Mouse (Mus musculus): ENCODE data around the gene Cacna2d2.
A peak's percentile ranks its signal among the peaks of the same experiment; 100 is the strongest.

The Cacna2d2 gene

DNA sequence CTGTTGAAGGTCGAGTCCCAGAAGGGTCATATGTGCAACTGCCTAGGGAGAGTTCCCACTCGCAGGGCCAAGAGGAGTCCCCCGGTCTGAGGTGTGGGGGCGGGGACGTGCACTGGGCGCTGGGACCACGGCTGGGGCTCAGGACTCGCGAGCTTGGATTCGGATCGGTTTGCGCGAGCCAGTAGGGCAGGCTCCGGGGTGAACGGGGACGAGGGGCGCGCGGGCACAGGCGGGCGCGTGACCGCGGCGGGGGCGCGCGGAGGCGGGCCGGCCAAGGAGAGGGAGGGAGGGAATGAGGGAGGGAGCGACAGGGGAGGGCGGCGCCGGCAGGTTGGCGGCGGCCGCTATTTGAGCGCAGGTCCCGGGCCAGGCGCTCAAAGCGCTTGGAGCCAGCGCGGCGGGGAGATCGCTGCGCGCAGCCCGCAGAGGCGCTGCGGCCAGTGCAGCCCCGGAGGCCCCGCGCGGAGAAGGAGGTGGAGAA is at the start of gene Cacna2d2:
TSS of gene Cacna2d2 (plus strand) at position 122 of the 481 bp plus-strand sequence.
- DNase-seq (ENCODE audit: low read depth), result no peak

DNA sequence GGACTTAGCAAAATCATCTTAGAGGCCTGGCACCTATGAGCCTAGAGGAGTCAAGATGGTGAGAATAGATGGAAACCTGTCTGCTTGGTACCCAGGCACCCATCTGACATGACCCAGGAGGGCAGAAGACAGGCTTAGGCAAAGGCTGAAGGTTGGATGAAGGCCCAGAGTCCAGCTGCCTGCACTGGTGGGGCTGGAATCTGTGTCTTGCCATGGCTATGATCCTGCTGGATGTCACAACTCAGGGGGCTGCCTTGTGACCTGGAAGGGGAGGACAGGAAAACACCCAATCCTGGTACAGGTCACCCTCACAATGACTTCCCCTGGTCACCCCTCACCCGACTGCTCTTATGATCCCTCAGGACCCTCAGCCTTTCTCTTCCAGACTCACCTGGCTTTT is 44.6 kb upstream of the Cacna2d2 start:
- no peak for DNase-seq (ENCODE audit: low read depth)

DNA sequence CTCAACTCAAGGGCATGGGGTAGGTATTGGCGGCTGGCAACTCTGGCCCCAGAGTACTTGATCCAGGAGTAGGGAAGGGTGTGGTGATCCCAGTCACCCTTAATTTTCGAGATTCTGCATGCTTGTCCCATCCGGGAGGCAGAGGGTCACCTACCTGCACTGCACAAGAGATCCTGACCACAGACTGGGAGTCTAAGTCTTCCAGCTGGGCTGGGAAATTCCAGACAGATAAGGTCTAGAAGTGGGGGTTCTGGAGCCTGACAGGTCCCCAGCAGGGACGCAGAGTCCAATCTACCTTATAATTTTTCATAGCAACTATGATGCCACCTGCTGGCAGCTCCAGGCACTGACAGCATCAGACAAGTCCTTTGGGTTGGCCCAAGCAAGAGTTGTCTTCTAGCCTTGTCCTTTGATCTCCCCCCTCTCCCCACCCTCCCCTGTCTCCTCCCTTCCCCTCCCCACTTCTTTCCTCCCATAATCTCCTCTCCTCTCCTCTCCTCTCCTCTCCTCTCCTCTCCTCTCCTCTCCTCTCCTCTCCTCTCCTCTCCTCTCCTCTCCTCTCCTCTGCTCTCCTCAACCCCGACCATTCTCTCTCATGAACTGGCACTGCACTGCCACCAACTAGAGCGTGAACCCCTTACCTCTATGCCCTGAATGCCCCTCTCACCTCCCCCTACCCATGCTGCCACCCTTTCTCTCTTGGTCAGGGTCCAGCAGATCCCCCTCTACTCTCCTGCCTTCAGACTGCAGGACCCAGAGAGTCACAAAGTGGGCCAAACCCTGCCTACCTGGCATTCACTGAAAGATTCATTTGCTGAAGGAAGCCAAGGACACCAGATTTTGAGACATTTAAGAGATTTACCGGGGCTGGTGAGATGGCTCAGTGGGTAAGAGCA is 43.3 kb upstream of the Cacna2d2 start:
- no peak for DNase-seq (ENCODE audit: low read depth)

DNA sequence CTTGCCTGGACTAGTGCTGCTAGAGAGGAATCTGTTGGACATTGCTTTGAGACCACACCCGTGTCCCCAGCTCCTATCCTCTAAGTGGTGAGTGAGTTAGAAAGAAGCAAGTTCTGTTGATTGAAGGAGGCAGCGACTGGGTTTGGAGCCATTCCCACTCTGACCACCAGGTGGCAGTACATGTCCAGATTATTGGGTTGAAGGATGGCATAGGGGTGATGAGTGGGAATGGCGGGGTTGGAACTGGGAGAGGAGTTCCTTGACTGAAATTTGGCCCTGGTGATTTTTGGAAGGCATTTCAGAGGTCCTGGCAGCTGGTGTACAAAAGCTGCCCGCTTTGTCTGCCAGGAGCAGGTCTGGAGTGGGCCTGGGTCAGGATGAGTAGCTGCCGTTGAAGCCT is 41.8 kb upstream of the Cacna2d2 start:
- DNase-seq (ENCODE audit: low read depth), result no peak

DNA sequence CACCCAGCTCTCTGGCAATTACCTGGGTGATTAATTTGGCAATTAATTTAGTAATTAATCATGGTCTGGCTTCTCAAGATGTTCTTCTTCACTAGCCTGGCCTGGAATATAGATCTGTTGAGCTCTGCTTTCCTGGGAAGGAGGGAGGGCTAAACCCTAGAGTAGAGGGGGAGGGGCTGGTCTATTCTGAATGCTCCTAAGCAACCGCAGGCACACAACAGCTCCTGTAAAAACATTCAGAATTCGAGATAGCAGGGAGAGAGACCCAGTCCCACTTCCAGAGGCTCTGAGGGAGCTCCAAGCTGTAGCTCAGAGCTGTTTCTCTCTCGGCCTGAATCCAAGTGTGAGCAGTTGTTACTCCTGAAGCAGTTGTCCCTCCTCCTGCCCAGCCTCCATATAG is 38.4 kb upstream of the Cacna2d2 start:
- no peak for DNase-seq (ENCODE audit: low read depth)

- DNase-seq (ENCODE audit: low read depth), result peak; percentile 14
Measured at GRCm38 (mm10) chr9:107366644-107367043, 32.8 kb upstream of the Cacna2d2 start.

DNA sequence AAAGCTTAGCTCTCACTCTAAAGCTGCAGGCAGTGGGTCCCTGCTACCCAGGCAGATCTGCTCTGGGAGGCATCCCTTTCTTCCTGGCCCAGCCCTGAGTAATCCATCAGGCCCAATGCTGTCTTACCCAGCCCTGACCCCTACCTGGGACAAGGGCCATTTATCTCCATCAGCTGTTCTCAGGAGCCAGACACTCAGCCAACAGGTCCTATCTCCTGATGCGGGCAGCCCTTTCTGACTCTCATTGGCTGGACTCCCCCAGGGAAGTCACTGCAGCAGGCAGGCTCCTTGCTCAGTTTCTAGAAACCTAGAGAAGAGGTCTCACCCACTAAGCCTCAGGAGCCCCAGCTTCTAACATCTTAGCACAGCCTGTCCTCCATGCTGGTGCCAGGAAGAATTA is 31.1 kb upstream of the Cacna2d2 start:
- DNase-seq (ENCODE audit: low read depth), result no peak

- DNase-seq (ENCODE audit: low read depth), result no peak
Measured at GRCm38 (mm10) chr9:107369270-107370105, 29.9 kb upstream of the Cacna2d2 start.

DNA sequence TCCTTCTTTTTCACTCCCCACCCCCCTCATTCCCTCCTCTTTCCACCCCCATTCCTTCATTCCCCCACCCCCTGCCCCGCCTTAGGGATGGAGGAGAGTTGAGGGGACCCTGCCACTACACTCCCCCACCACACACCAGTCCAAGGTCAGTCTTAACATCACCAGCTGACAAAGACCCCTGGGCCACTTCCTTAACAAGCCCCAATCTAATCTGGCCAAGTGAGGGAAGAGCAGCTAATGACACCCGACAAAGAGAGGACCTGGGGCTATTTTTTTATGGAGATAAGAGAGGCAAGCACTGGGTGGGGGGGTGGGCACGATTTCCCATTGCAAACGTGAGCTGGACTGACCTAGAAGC is 29.3 kb upstream of the Cacna2d2 start:
- DNase-seq (ENCODE audit: low read depth), result no peak

DNA sequence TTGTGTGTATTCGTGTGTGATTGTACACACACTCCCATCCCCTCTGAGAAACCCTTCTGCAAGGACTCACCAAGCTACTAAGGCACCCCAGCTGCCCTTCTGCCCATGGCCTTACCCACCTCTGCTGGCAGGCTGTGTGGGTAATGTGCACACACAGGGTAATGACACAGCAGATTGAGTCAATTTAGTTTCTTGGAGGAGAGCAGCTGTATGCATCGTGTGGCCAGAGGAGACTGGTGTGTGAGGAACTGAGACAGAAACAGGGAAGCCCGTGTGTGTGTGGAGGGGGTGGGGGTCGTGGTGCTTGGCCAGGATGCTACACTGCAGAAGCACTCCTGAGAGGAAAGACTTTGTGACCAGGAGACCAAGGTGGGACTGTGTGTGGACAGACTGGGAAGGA is 27.0 kb upstream of the Cacna2d2 start:
- DNase-seq (ENCODE audit: low read depth), result no peak

DNA sequence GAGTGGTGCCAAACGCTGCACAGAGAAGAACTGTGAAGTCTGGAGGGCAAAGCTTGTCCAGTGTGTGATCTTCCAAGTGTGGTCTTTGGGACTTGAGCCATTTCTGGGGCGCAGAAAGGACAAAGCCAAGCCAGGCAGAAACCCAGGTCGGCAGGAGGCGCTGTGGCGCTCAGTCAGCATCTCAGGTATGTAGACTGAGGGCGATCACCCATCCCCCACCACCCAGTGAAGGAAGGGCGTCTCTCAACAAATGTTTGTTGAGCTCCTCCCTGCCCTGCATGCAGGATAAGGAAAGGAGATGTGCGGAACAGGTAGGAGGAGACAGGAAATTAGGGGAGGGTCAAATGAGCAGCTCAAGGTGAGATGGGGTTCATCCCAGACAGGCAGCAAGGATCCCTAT is 24.8 kb upstream of the Cacna2d2 start:
- no peak for DNase-seq (ENCODE audit: low read depth)

GRCm38 (mm10) chr9:107375451-107375850 is 24.0 kb upstream of the Cacna2d2 start:
- DNase-seq (ENCODE audit: low read depth), result no peak

DNA sequence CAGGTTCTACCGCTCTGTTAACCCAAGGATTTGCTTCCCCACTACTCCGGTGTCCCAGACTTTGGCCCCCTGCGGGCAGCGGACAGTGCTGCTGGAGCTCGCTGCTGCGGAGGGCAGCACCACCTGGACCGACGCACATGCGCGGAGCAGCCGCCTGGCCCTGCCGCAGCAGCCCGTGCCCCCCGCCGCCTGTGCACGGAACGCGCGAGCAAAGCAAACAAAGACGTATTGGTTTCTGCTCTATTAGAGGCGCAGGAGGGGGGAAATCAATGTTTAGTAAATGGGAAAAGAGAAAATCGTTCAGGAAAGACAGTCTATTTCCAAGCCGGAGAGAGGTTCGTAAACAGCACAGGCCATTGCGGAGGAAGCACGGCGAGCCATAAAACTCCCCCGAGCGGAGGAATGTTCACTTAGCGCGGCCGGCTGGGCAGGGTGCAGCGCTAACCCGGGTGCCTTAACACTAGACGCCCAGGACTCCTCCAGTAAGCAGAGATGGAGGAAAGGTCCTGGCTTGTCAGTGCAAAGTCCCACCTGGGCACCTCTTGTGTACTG is 21.4 kb upstream of the Cacna2d2 start:
- no peak for DNase-seq (ENCODE audit: low read depth)

- no peak for DNase-seq (ENCODE audit: low read depth)
Measured at GRCm38 (mm10) chr9:107381723-107382122, 17.7 kb upstream of the Cacna2d2 start.

GRCm38 (mm10) chr9:107384396-107384795 is 15.0 kb upstream of the Cacna2d2 start:
- no peak for DNase-seq (ENCODE audit: low read depth)

GRCm38 (mm10) chr9:107386722-107387121 is 12.7 kb upstream of the Cacna2d2 start:
- no peak for DNase-seq (ENCODE audit: low read depth)

DNA sequence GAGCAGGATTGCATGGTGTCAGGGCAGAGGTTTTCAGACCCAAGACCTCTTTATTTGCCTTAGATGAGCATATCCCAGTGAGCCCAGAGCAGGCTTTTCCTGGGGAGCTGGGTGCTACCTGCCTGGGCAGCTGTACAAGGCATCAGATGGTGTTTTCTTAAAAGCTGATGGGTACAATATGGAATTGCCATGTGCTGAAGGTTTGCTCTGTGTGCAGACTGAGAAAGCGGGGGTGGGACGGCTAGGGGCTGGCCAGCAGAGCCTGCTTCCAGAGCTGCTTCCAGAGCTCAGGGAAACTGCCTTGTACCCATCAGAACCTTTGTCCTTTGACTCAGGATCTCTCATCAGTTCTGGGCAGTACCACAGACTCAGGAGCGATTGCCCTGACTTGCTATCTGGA is 11.7 kb upstream of the Cacna2d2 start:
- DNase-seq (ENCODE audit: low read depth), result no peak

DNA sequence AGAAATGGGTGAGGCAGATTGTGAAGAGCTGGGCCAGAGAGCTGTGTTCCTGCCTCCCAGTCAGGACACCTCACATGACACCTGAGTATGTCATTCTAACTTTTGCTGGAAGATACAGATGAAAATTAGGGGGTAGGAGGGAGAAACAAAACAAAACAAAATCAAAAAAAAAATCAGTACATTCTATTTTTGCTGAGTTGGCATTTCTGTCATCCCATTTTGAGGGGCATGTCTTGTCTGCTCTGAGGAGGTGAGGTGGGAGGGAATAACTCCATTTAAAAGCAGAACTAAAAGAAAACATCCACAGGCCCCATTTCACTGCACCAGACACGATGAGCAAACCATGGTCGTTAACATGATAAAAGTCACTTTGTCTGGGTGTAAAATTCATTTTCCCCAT is 11.1 kb upstream of the Cacna2d2 start:
- DNase-seq (ENCODE audit: low read depth), result no peak

DNA sequence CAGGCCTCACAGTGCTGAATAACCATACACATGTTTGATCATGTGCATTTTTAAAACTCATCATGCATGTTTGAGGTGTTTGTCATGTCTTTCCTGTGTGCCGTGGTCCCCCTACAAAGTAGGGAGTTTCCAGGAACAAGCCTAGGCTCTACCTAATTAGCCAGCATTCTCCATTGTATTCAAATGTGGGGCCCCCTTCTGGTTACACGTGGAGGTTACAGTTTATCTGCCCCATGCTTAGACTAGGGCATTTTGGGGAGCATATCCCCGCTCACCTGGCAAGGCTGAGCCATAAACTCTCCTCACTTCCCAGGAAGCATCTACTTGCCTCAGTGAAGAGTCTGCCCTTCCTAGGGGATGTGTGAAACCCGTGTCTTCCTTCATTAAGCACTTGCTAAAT is 3.0 kb upstream of the Cacna2d2 start:
- DNase-seq (ENCODE audit: low read depth), result no peak

- DNase-seq (ENCODE audit: low read depth), result no peak
Measured at GRCm38 (mm10) chr9:107398968-107399367, 444 bp upstream of the Cacna2d2 start.

- no peak for DNase-seq (ENCODE audit: low read depth)
Measured at GRCm38 (mm10) chr9:107400060-107400511, 674 bp downstream of the Cacna2d2 start.

GRCm38 (mm10) chr9:107400666-107401285 is 1.4 kb downstream of the Cacna2d2 start:
- no peak for DNase-seq (ENCODE audit: low read depth)

Measured in fibroblast of lung, adult 2 months (primary cell).